Mouse (Mus musculus): Measurements from ENCODE around the gene Asic2. TPM values are rescaled to one million over a fixed set of nuclear protein-coding genes. Genes with fewer than 3 reads are reported as not detected.
A peak's percentile ranks its signal among the peaks of the same experiment; 100 is the strongest.

Gene Asic2
- polyA plus RNA-seq, 1 experiment from 2014 or later, result 3.7 TPM

- no peaks in the 10 kb centered on the region for H3K4me1 ChIP-seq
- H3K9ac ChIP-seq, result no peak overlapping the region
- no peak overlapping the region for H3K27ac ChIP-seq
- 50% methylated on average over 7 of the region's 7 CpGs for WGBS
- H3K4me3 ChIP-seq (replicated peaks), result no peak overlapping the region
- H3K27me3 ChIP-seq, result no peaks in the 10 kb centered on the region
- no peaks in the 10 kb centered on the region for H3K36me3 ChIP-seq
- ATAC-seq (replicated peaks; ENCODE audit: low FRiP score), result no peak
- no peaks in the 10 kb centered on the region for H3K9me3 ChIP-seq (replicated peaks)
- no peak overlapping the region for H3K4me2 ChIP-seq
Observed at GRCm38 (mm10) chr11:81132669-81133068, 835.6 kb downstream of the Asic2 start.

GRCm38 (mm10) chr11:81124363-81124762, 843.9 kb downstream of the Asic2 start:
- ATAC-seq (replicated peaks; ENCODE audit: low FRiP score), result no peak
- no peaks in the 10 kb centered on the region for H3K27me3 ChIP-seq
- WGBS, result 92% methylated on average over 6 of the region's 6 CpGs

GRCm38 (mm10) chr11:81120024-81120576, 848.2 kb downstream of the Asic2 start:
- Histone ChIP-seq H3K27me3 (no peaks in the 10 kb centered on the region), H3K36me3 (no peaks in the 10 kb centered on the region), H3K4me2 (peak overlapping the region; percentile 35; the same call in 1 of the 2 replicates), H3K4me3 (replicated peaks) (no peak overlapping the region), H3K9me3 (replicated peaks) (no peaks in the 10 kb centered on the region), H3K9ac (no peak overlapping the region), H3K4me1 (peaks cover 21% of the 10 kb centered on the region), H3K27ac (peak overlapping the region; percentile 62; the same call in 1 of the 2 replicates)
- 41% methylated on average over 8 of the region's 8 CpGs for WGBS
- ATAC-seq (replicated peaks; ENCODE audit: low FRiP score), result peak; percentile 94

More at GRCm38 (mm10) chr11:81124363-81124762, 843.9 kb downstream of the Asic2 start:
- Histone ChIP-seq H3K9me3 (replicated peaks) (no peaks in the 10 kb centered on the region), H3K36me3 (no peaks in the 10 kb centered on the region), H3K9ac (no peak overlapping the region), H3K4me2 (no peak overlapping the region), H3K4me1 (peaks cover 21% of the 10 kb centered on the region), H3K27ac (no peak overlapping the region), H3K4me3 (replicated peaks) (no peak overlapping the region)

DNA sequence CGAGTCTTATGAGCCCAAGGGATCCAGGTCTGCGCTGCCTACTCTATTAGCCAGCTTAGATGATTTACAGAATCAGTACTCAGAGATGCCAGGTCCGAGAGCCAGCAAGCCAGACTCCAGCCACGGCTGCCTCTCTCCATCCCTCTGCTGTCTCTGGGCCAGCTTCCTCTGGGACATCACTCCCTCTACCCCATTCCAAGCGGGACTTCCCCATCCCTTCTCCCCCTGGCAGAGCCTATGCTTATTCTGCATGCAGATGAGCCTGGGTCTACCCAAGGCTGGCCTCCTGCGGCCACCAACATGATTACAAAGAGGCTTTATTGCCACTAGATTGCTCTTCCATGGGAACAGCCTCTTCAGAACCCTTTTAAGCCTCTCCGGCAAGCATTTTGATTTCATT, 850.2 kb downstream of the Asic2 start:
- Histone ChIP-seq H3K9ac (no peak overlapping the region), H3K27ac (no peak overlapping the region), H3K36me3 (no peaks in the 10 kb centered on the region), H3K27me3 (no peaks in the 10 kb centered on the region), H3K4me1 (peaks cover 21% of the 10 kb centered on the region), H3K4me3 (replicated peaks) (no peak overlapping the region), H3K9me3 (replicated peaks) (no peaks in the 10 kb centered on the region), H3K4me2 (no peak overlapping the region)
- 38% methylated on average over 7 of the region's 7 CpGs for WGBS
- ATAC-seq (replicated peaks; ENCODE audit: low FRiP score), result no peak

GRCm38 (mm10) chr11:81115666-81116065, 852.6 kb downstream of the Asic2 start:
- ATAC-seq (replicated peaks; ENCODE audit: low FRiP score), result no peak
- WGBS, result 37% methylated on average over 9 of the region's 9 CpGs

DNA sequence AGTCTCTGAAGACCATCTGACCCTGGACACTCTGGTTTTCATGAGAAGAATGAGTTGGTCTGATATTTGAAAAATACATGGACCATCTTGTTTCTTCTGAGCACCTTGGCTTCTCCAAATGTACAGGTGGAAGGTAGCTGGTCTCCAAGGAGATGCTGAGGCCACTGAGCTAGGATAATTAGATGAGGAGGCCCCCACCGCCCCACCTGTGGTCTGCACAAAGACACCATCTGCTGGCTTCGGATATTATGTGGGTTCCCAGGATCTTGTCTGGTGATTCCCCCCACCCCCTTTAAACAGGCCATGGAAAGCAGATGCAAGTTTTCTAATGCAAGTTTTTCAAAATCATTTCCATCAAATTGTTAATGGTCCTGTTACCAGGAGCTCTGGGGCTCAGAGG, 856.6 kb downstream of the Asic2 start:
- WGBS, result 90% methylated on average over 2 of the region's 2 CpGs
- no peak for ATAC-seq (replicated peaks; ENCODE audit: low FRiP score)
- no peak overlapping the region for H3K27ac ChIP-seq
- H3K27me3 ChIP-seq, result no peaks in the 10 kb centered on the region
- H3K9ac ChIP-seq, result no peak overlapping the region
- no peak overlapping the region for H3K4me2 ChIP-seq
- H3K4me3 ChIP-seq (replicated peaks), result no peak overlapping the region
- no peaks in the 10 kb centered on the region for H3K36me3 ChIP-seq
- no peaks in the 10 kb centered on the region for H3K4me1 ChIP-seq
- no peaks in the 10 kb centered on the region for H3K9me3 ChIP-seq (replicated peaks)

More at GRCm38 (mm10) chr11:81115666-81116065, 852.6 kb downstream of the Asic2 start:
- H3K4me2 ChIP-seq, result no peak overlapping the region
- H3K4me1 ChIP-seq, result peaks cover 8% of the 10 kb centered on the region
- H3K9ac ChIP-seq, result no peak overlapping the region
- H3K27me3 ChIP-seq, result no peaks in the 10 kb centered on the region
- no peaks in the 10 kb centered on the region for H3K36me3 ChIP-seq
- no peaks in the 10 kb centered on the region for H3K9me3 ChIP-seq (replicated peaks)
- H3K27ac ChIP-seq, result no peak overlapping the region
- H3K4me3 ChIP-seq (replicated peaks), result no peak overlapping the region

DNA sequence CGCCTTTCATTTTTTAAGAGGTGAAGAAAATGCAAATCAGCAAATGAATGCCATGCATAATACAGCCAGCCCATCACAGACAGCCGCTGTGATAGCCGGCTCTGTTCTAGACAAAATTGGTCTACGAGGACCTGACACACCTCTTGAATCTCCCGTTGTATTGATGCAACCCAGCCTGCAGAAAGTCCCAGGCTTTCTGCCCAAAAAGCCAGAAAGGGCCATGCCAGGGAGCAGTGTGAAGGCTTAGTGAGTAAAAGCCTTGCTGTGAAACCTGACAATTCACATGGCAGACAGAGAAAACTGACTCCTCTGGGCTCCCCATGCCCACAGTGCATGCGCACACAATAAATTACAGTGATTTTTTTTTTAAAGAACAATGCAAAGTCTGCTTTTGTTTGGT, 858.2 kb downstream of the Asic2 start:
- ATAC-seq (replicated peaks; ENCODE audit: low FRiP score), result no peak
- H3K9ac ChIP-seq, result no peak overlapping the region
- H3K27ac ChIP-seq, result no peak overlapping the region
- no peak overlapping the region for H3K4me2 ChIP-seq
- H3K36me3 ChIP-seq, result no peaks in the 10 kb centered on the region
- WGBS, result 64% methylated on average over 6 of the region's 6 CpGs
- no peaks in the 10 kb centered on the region for H3K27me3 ChIP-seq
- no peak overlapping the region for H3K4me3 ChIP-seq (replicated peaks)
- no peaks in the 10 kb centered on the region for H3K4me1 ChIP-seq
- H3K9me3 ChIP-seq (replicated peaks), result no peaks in the 10 kb centered on the region

- ATAC-seq (replicated peaks; ENCODE audit: low FRiP score), result no peak
- Histone ChIP-seq H3K36me3 (no peaks in the 10 kb centered on the region), H3K9ac (no peak overlapping the region), H3K4me1 (no peaks in the 10 kb centered on the region), H3K4me2 (no peak overlapping the region), H3K27ac (no peak overlapping the region), H3K27me3 (no peaks in the 10 kb centered on the region), H3K9me3 (replicated peaks) (no peaks in the 10 kb centered on the region), H3K4me3 (replicated peaks) (no peak overlapping the region)
- 89% methylated on average over 1 of the region's 1 CpGs for WGBS
Observed at GRCm38 (mm10) chr11:81106949-81107348, 861.3 kb downstream of the Asic2 start.

GRCm38 (mm10) chr11:81100829-81101228, 867.4 kb downstream of the Asic2 start:
- no peak overlapping the region for H3K4me3 ChIP-seq (replicated peaks)
- no peak overlapping the region for H3K27ac ChIP-seq
- peaks cover 8% of the 10 kb centered on the region for H3K4me1 ChIP-seq
- no peaks in the 10 kb centered on the region for H3K27me3 ChIP-seq
- no peak for ATAC-seq (replicated peaks; ENCODE audit: low FRiP score)
- no peaks in the 10 kb centered on the region for H3K36me3 ChIP-seq
- no peaks in the 10 kb centered on the region for H3K9me3 ChIP-seq (replicated peaks)
- WGBS, result 55% methylated on average over 6 of the region's 6 CpGs
- H3K4me2 ChIP-seq, result no peak overlapping the region
- H3K9ac ChIP-seq, result no peak overlapping the region

- H3K4me3 ChIP-seq (replicated peaks), result no peak overlapping the region
- H3K4me1 ChIP-seq, result peaks cover 20% of the 10 kb centered on the region
- no peak overlapping the region for H3K27ac ChIP-seq
- ATAC-seq (replicated peaks; ENCODE audit: low FRiP score), result peak; percentile 80
- no peaks in the 10 kb centered on the region for H3K27me3 ChIP-seq
- WGBS, result 10% methylated on average over 6 of the region's 6 CpGs
- no peaks in the 10 kb centered on the region for H3K9me3 ChIP-seq (replicated peaks)
- H3K4me2 ChIP-seq, result peak overlapping the region; percentile 14; the same call in 1 of the 2 replicates
- H3K36me3 ChIP-seq, result no peaks in the 10 kb centered on the region
- no peak overlapping the region for H3K9ac ChIP-seq
Observed at GRCm38 (mm10) chr11:81096011-81096410, 872.2 kb downstream of the Asic2 start.

DNA sequence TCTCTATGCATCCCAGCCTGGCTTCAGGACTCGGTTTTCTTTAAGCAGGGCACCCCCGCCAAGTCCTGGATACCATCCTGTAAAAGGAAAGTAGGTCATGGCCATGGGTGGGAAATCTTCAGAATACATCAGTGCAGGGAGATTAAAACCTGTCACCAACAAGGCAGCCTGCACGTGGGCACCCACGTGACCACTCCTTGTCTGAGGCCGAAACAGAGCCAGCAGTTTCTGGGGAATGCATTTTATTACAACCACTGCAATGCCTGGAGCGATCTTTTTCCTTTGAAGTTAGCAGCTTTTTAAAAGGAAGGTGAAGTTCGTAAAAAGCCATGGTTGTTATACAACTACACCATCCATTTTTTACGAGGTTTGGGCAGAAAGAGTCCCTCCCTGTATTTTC, 873.7 kb downstream of the Asic2 start:
- H3K4me2 ChIP-seq, result no peak overlapping the region
- no peak overlapping the region for H3K4me3 ChIP-seq (replicated peaks)
- H3K36me3 ChIP-seq, result no peaks in the 10 kb centered on the region
- peaks cover 20% of the 10 kb centered on the region for H3K4me1 ChIP-seq
- 27% methylated on average over 8 of the region's 8 CpGs for WGBS
- no peaks in the 10 kb centered on the region for H3K9me3 ChIP-seq (replicated peaks)
- no peak overlapping the region for H3K27ac ChIP-seq
- H3K9ac ChIP-seq, result no peak overlapping the region
- no peak for ATAC-seq (replicated peaks; ENCODE audit: low FRiP score)
- H3K27me3 ChIP-seq, result no peaks in the 10 kb centered on the region

DNA sequence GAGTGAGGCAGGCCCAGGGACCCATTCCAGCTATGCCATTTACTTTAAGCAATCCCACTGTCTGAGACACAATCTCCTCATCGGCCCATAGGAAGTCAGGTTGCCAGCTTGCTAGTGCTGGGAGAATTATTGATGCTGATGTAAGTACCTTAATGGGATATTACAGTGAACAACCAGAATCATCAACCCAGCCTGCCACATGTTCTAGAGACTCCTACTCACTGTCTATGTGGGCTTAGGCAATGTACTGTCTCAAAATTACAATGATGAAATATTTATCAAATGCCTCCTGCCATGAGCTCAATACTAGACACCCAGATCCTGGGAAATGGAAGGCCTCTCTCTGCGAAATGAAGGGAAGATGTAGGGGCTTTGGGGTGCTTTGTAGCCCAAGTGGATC, 876.1 kb downstream of the Asic2 start:
- ATAC-seq (replicated peaks; ENCODE audit: low FRiP score), result no peak

DNA sequence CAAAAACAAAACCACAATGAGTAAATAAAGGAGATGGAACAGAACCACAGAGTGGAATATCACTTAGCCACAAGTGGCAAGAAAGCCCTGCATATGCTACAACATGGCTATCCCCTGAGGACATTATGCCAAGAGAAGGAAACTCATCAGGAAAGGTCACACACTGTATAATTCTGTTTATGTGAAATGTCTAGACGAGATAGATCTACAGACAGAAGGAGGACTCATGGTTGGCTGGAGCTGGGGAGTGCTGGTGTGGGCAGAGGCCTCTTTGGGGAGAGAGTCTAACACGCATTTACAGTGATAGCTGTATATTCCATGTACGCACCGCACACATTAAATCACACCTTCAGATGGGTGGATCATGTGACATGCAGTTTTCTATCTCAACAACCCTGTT, 884.4 kb downstream of the Asic2 start:
- ATAC-seq (replicated peaks; ENCODE audit: low FRiP score), result no peak

More for the DNA sequence above, 876.1 kb downstream of the Asic2 start:
- Histone ChIP-seq H3K27ac (no peak overlapping the region), H3K4me3 (replicated peaks) (no peak overlapping the region), H3K4me2 (no peak overlapping the region), H3K9me3 (replicated peaks) (no peaks in the 10 kb centered on the region), H3K4me1 (peaks cover 20% of the 10 kb centered on the region), H3K9ac (no peak overlapping the region), H3K36me3 (no peaks in the 10 kb centered on the region), H3K27me3 (no peaks in the 10 kb centered on the region)
- 93% methylated on average over 2 of the region's 2 CpGs for WGBS

More for the DNA sequence above, 884.4 kb downstream of the Asic2 start:
- no peak overlapping the region for H3K4me3 ChIP-seq (replicated peaks)
- no peak overlapping the region for H3K9ac ChIP-seq
- no peaks in the 10 kb centered on the region for H3K36me3 ChIP-seq
- 53% methylated on average over 4 of the region's 4 CpGs for WGBS
- H3K27me3 ChIP-seq, result no peaks in the 10 kb centered on the region
- H3K4me2 ChIP-seq, result no peak overlapping the region
- H3K4me1 ChIP-seq, result peaks cover 27% of the 10 kb centered on the region
- H3K27ac ChIP-seq, result no peak overlapping the region
- H3K9me3 ChIP-seq (replicated peaks), result no peaks in the 10 kb centered on the region
